Mouse (Mus musculus) cerebellum, adult 11-12 months (tissue): ENCODE results near the gene Bcl2l12.

ENCODE experiments used
- DNase-seq: peaks from one replicate; pipeline ENCODE4 v3.0.0; 2022

The Bcl2l12 gene

DNA sequence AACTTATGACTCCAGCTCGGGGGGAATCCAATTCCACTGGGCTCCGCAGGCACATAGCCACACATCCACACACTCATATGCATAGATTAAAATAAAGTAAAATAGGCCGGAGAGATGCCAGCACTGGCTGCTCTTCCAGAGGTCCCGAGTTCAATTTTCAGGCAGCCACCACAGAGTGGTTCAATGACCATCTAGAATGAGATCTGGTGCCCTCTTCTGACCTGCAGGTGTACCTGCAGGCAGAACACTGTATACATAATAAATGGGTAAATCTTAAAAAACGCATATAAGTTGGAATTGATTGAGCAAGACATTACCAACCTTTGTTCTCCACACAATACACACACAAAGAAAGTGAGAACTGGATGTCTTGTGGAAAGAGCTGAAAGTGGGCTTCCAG lies 42.9 kb downstream of the Bcl2l12 start:
- no peak for DNase-seq

GRCm38 (mm10) chr7:44954091-44954885 lies 44.2 kb downstream of the Bcl2l12 start:
- no peak for DNase-seq

- DNase-seq, result no peak
Observed at GRCm38 (mm10) chr7:44953561-44953960, 45.0 kb downstream of the Bcl2l12 start.

GRCm38 (mm10) chr7:44952611-44953306 lies 45.8 kb downstream of the Bcl2l12 start:
- peak; percentile 86 for DNase-seq

- DNase-seq, result no peak
Observed at GRCm38 (mm10) chr7:44951960-44952359, 46.6 kb downstream of the Bcl2l12 start.

GRCm38 (mm10) chr7:44949922-44950321 lies 48.6 kb downstream of the Bcl2l12 start:
- no peak for DNase-seq

GRCm38 (mm10) chr7:44942904-44943303 lies 55.6 kb downstream of the Bcl2l12 start, which contains the start of gene Tsks:
TSS of gene Tsks (plus strand) at chr7:44943204.
- no peak for DNase-seq
